In genomic region chr11:115734041-115734686, GRCm38 (mm10) we compare ENCODE assay signal across 9 mouse cellular contexts. TPM values are rescaled to one million over a fixed set of nuclear protein-coding genes. Genes with fewer than 3 reads are reported as not detected.
DNase-seq lines count a peak whose midpoint lies in the region; ATAC-seq lines count a peak whose summit lies in the region.
"Had no signal": no experiment of that assay in that cellular context is flagged by ENCODE, and none has a peak within 500 bp of the region (broad histone marks: within the 10 kb centered on the region; RNA-seq: fewer than 3 reads in every experiment).

No protein-coding gene starts in this region.

- H3K9me3 ChIP-seq in heart, embryonic 12.5 days (replicated peaks), result no peaks in the 10 kb centered on the region
- H3K9me3 ChIP-seq in neural tube, embryonic 13.5 days, result no peaks in the 10 kb centered on the region
- no peaks in the 10 kb centered on the region for H3K9me3 ChIP-seq in neural tube, embryonic 15.5 days (replicated peaks)
- no peaks in the 10 kb centered on the region for H3K9me3 ChIP-seq in intestine, embryonic 15.5 days
- no peaks in the 10 kb centered on the region for H3K9me3 ChIP-seq in stomach, embryonic 16.5 days (replicated peaks; ENCODE audit: control insufficient read depth, low read length)

- no peak overlapping the region for H3K4me2 ChIP-seq in heart, embryonic 12.5 days
- no peak overlapping the region for H3K4me2 ChIP-seq in neural tube, embryonic 13.5 days
- H3K4me2 ChIP-seq in neural tube, embryonic 15.5 days, result no peak overlapping the region
- peak overlapping the region; percentile 19; the same call in 1 of the 2 replicates for H3K4me2 ChIP-seq in intestine, embryonic 15.5 days (replicated peaks)
- H3K4me2 ChIP-seq in stomach, embryonic 16.5 days (ENCODE audit: low read depth, low read length), result no peak overlapping the region

- no peak overlapping the region for H3K9ac ChIP-seq in heart, embryonic 12.5 days
- H3K9ac ChIP-seq in neural tube, embryonic 13.5 days, result no peak overlapping the region
- no peak overlapping the region for H3K9ac ChIP-seq in neural tube, embryonic 15.5 days (replicated peaks)
- H3K9ac ChIP-seq in intestine, embryonic 15.5 days, result no peak overlapping the region
- no peak overlapping the region for H3K9ac ChIP-seq in stomach, embryonic 16.5 days (ENCODE audit: low read length)

- no peak overlapping the region for H3K4me3 ChIP-seq in heart, embryonic 12.5 days
- H3K4me3 ChIP-seq in neural tube, embryonic 13.5 days, result no peak overlapping the region
- no peak overlapping the region for H3K4me3 ChIP-seq in neural tube, embryonic 15.5 days (replicated peaks)
- no peak overlapping the region for H3K4me3 ChIP-seq in intestine, embryonic 15.5 days (replicated peaks)
- H3K4me3 ChIP-seq in stomach, embryonic 16.5 days (replicated peaks; ENCODE audit: low read length), result no peak overlapping the region
- H3K4me3 ChIP-seq: erythroblast, embryonic 14.5 days had no signal

- H3K36me3 ChIP-seq in heart, embryonic 12.5 days, result no peaks in the 10 kb centered on the region
- H3K36me3 ChIP-seq in neural tube, embryonic 13.5 days, result no peaks in the 10 kb centered on the region
- H3K36me3 ChIP-seq in neural tube, embryonic 15.5 days, result no peaks in the 10 kb centered on the region
- no peaks in the 10 kb centered on the region for H3K36me3 ChIP-seq in intestine, embryonic 15.5 days
- no peaks in the 10 kb centered on the region for H3K36me3 ChIP-seq in stomach, embryonic 16.5 days (ENCODE audit: control insufficient read depth, insufficient read depth, low read length)

- no peak for ATAC-seq in heart, embryonic 12.5 days (ENCODE audit: insufficient number of reproducible peaks, low FRiP score)
- ATAC-seq in neural tube, embryonic 13.5 days (ENCODE audit: low read depth), result no peak
- no peak for ATAC-seq in neural tube, embryonic 15.5 days (ENCODE audit: low FRiP score)
- peak; percentile 73 for ATAC-seq in intestine, embryonic 15.5 days
- ATAC-seq in stomach, embryonic 16.5 days (ENCODE audit: insufficient read depth, low FRiP score), result no peak

- peaks cover 24% of the 10 kb centered on the region for H3K4me1 ChIP-seq in heart, embryonic 12.5 days (replicated peaks)
- H3K4me1 ChIP-seq in neural tube, embryonic 13.5 days (replicated peaks), result peaks cover 13% of the 10 kb centered on the region; the same call in 1 of the 2 replicates
- peaks cover 10% of the 10 kb centered on the region; the same call in 1 of the 2 replicates for H3K4me1 ChIP-seq in neural tube, embryonic 15.5 days
- H3K4me1 ChIP-seq in intestine, embryonic 15.5 days (replicated peaks), result peaks cover 9% of the 10 kb centered on the region
- H3K4me1 ChIP-seq in stomach, embryonic 16.5 days (ENCODE audit: control insufficient read depth, insufficient read depth, low read length), result 0 out of 2 replicates have a peak, but pooled peaks cover 6% of the 10 kb centered on the region

- 51% methylated on average over 11 of the region's 11 CpGs for WGBS in heart, embryonic 12.5 days
- WGBS in neural tube, embryonic 13.5 days, result 58% methylated on average over 11 of the region's 11 CpGs
- WGBS in neural tube, embryonic 15.5 days, result 47% methylated on average over 11 of the region's 11 CpGs
- 55% methylated on average over 11 of the region's 11 CpGs for WGBS in intestine, embryonic 15.5 days
- WGBS in stomach, embryonic 16.5 days, result 51% methylated on average over 11 of the region's 11 CpGs

- peak overlapping the region; percentile 1; the same call in 1 of the 2 replicates for H3K27ac ChIP-seq in heart, embryonic 12.5 days (ENCODE audit: poor library complexity, severe bottlenecking)
- peak overlapping the region; percentile 14; the same call in 1 of the 2 replicates for H3K27ac ChIP-seq in neural tube, embryonic 13.5 days (replicated peaks)
- H3K27ac ChIP-seq in neural tube, embryonic 15.5 days (replicated peaks), result no peak overlapping the region; the same call in 1 of the 2 replicates
- peak overlapping the region; percentile 60 for H3K27ac ChIP-seq in intestine, embryonic 15.5 days
- 0 out of 2 replicates have a peak overlapping the region, but pooled peaks have one; percentile 19 for H3K27ac ChIP-seq in stomach, embryonic 16.5 days (ENCODE audit: low read length)

- DNase-seq in heart, adult 18-20 months, result no peak
- DNase-seq in cerebellum, adult 8-10 months, result no peak
- DNase-seq in embryo, embryonic 9.5 days (ENCODE audit: extremely low spot score), result no peak

- no peaks in the 10 kb centered on the region for H3K27me3 ChIP-seq in heart, embryonic 12.5 days (replicated peaks)
- H3K27me3 ChIP-seq in neural tube, embryonic 13.5 days, result no peaks in the 10 kb centered on the region
- H3K27me3 ChIP-seq in neural tube, embryonic 15.5 days (replicated peaks), result no peaks in the 10 kb centered on the region
- no peaks in the 10 kb centered on the region for H3K27me3 ChIP-seq in intestine, embryonic 15.5 days (replicated peaks)
- no peaks in the 10 kb centered on the region for H3K27me3 ChIP-seq in stomach, embryonic 16.5 days (ENCODE audit: control insufficient read depth, insufficient read depth, low read length)

RNA-seq across cellular contexts. Expression of gene Grb2, which starts 25.8 kb away (rescaled TPM):
- polyA plus RNA-seq in heart, embryonic 12.5 days (2016; fragmentation: Nextera tagmentation; extraction: Ambion mirVana), result 95.9 and 113 TPM in 2 replicates
- 100 to 1,000 TPM in 1 of 2 experiments, 10 to 100 TPM in 1; 98.4 to 111 TPM for total RNA-seq in heart, adult 18-20 months (2021)
- 189 and 191 TPM in 2 replicates for polyA plus RNA-seq in neural tube, embryonic 13.5 days (2015; fragmentation: Nextera tagmentation; extraction: Ambion mirVana)
- 192 and 194 TPM in 2 replicates for polyA plus RNA-seq in neural tube, embryonic 15.5 days (2015; fragmentation: Nextera tagmentation; extraction: Ambion mirVana)
- polyA plus RNA-seq in intestine, embryonic 15.5 days (2015; fragmentation: Nextera tagmentation; extraction: Ambion mirVana), result 79.3 and 79.4 TPM in 2 replicates
- polyA plus RNA-seq in stomach, embryonic 16.5 days (2015; fragmentation: Nextera tagmentation; extraction: Ambion mirVana), result 59.1 and 79.6 TPM in 2 replicates

RNA-seq across cellular contexts. Expression of gene Tmem94, which starts 31.1 kb away (rescaled TPM):
- 52.4 and 52.5 TPM in 2 replicates for polyA plus RNA-seq in heart, embryonic 12.5 days (2016; fragmentation: Nextera tagmentation; extraction: Ambion mirVana)
- total RNA-seq in heart, adult 18-20 months (2021), result 100 to 1,000 TPM in 1 of 2 experiments, 10 to 100 TPM in 1; 96.6 to 104 TPM
- 25.4 and 25.8 TPM in 2 replicates for polyA plus RNA-seq in neural tube, embryonic 13.5 days (2015; fragmentation: Nextera tagmentation; extraction: Ambion mirVana)
- 20.3 and 21.2 TPM in 2 replicates for polyA plus RNA-seq in neural tube, embryonic 15.5 days (2015; fragmentation: Nextera tagmentation; extraction: Ambion mirVana)
- 18.6 and 20.8 TPM in 2 replicates for polyA plus RNA-seq in intestine, embryonic 15.5 days (2015; fragmentation: Nextera tagmentation; extraction: Ambion mirVana)
- 21.4 and 23.1 TPM in 2 replicates for polyA plus RNA-seq in stomach, embryonic 16.5 days (2015; fragmentation: Nextera tagmentation; extraction: Ambion mirVana)
